Mouse (Mus musculus) mouse embryonic stem cell (cell line): ENCODE results near the gene Ublcp1.

Source experiments
- in situ Hi-C, 2 experiments: fragments of 300-500 bp; cut with MboI; formaldehyde crosslinking; loops; 1 replicate in 1 of 2; 3 replicates in 1 of 2; pipeline ENCODE4 v1.14.3; 2019 to 2020; ENCODE audit warnings: low sequenced_read_pairs in 2 of 2, low pct_unique_long_range_greater_than_20kb in 1 of 2, mixed read lengths in 1 of 2; ENCODE audit not compliant: unreplicated experiment in 1 of 2

The Ublcp1 gene

DNA sequence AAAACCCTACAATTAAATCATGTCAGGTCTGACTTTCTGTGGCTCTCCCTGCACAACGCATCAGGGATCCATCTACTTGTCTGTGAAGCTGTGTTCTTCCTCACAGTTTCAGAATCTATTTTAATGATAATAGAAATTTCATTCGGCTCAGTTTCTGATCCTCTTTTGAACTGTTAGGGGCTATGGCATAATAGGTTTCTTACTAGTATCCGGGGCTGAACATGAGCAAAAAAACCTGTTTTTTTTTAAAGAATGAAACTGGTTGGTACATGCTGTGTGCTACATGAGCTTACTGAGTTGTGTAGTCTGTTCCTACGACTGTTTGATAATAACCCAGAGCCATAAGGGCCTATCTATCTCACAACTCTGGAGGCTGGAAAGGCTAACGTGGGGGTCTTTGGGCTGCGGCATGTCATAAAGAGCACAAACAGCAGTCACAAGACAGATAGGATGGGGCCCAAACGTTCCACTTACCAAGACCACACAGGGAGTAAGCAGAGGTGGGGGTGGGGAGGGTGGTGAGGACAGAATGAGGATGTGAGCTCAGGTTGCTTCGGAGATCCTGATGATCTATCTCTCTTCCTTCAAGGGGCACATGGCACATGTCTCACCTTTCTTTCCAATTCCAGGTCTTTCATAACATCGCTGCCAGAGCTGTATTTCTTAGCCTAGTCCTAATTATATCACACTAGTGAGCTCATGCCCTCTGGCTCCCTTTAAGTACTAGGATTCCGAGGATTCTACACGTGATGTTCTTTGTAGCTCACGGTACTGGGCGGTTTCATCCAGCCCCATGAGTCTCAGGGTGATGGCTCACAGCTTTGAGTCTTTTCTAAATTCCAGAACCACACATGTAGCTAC lies 28.3 kb upstream of the Ublcp1 start:
- in situ Hi-C loops: no loop called here

DNA sequence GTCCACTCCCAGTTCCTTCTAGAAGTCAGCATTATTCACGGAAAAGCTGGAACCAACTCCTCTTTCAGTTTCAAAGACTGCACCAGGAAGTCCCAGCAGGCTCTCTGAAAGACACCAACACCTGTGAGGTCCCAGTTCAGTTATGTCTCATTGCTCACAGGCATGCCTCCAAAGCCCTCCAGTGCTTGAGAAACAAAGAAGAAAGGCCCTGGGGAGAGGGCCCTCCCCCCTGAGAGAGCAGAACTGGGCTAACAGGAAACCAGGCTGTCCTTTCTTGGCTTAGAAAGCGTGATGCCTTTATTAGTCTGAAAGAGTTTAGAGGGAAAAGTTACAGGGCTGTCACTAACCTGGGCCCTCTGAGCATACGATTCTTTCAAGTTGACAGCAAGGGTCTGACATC lies 25.9 kb upstream of the Ublcp1 start:
- in situ Hi-C loops: no loop called here

DNA sequence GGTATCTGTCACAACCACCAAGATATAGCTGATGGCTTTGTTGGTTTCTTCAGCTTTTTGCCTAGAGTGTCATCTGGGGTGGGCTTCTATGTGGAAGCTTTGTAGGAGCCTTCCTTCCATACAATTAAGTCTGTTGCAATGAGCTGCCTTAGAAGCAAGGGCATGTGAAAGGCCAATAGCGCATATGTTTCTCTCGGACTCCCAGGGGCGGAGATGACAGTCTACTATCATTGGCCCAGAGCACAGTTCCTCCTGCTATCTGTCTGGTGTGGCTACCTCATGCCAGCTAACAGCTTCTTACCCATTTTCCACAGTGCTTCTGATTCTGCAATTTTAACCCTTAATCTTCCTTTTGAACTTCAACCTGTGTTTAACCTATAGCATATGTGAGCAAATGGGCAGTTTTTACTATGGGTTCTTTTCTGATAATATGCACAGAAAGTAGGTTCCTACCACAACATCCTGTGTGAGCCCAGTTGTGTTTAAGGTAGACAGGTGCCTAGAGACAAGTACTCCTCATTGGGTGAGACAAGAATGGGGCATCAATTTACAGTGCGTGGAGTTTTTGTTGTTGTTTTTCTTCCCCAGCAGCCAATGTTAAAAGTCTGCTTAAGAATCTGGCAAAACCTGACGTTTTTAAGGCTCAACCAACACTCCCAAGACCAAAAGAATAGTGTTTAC lies 24.5 kb upstream of the Ublcp1 start:
- in situ Hi-C loops: no loop called here

DNA sequence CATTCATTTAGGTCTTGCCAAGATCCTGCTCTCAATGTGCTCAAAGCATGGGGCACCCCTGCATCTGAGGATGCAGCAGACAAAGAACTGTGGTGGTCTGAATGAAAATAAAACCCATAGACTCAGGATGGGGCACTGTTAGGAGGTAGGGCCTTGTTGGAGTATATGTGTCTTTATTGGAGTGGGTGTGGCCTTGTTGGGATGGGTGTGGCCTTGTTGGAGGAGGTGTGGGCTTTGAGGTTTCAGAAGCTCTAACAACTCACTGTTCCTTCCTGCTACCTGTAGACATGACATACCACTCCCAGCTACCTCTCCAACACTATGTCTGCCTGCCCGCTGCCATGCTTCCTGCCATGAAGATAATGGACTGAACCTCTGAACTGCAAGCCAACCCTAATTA lies 18.8 kb upstream of the Ublcp1 start:
- in situ Hi-C loops: no loop called here

DNA sequence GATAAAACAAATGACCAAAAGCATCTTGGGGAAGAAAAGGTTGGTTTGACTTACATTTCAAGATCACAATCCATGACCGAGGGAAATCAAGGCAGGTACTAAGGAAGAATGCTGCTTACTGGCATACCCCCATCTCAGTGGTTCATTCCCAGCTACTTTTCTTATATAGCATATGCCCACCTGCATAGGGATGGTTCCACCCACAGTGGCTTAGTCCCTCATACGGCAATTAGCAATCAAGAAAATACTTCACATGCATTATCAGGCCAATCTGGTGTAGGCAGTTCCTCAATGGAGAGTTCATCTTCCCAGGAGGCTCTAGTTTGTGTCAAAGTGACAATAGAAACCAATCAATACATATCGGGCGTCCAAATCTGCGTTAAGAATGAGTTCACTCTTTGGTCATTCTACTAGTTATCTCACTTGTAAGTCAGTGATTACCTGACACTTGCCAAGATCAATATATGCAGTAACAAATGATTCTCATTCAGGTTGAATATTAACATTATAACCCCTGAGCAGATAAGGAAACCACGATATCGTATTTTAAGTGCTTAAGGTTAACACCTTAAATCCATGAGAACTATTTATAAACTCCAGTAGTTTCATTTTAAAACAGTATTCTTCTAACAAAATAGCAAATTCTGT lies 14.9 kb upstream of the Ublcp1 start:
- in situ Hi-C loops: no loop called here

DNA sequence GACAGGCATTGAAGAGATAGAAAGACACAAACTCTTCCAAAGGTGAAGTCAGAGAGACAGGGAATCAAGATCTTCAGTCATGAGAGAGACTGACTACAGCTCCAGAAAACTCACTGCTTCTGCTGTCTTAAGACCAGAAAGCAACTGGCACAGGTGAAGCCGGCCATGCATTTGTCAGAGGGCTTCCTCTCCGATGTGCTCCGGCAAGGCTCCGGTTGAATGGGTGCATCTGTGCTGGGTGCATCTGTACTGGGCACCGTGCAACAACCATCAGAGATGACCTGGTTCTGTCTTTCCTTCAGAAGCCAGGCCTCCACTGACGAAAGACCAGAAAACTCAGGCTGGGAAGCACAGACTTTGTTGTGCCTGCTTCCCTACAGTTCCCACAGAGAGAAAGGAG lies 9.9 kb upstream of the Ublcp1 start:
- in situ Hi-C loops: no loop called here

DNA sequence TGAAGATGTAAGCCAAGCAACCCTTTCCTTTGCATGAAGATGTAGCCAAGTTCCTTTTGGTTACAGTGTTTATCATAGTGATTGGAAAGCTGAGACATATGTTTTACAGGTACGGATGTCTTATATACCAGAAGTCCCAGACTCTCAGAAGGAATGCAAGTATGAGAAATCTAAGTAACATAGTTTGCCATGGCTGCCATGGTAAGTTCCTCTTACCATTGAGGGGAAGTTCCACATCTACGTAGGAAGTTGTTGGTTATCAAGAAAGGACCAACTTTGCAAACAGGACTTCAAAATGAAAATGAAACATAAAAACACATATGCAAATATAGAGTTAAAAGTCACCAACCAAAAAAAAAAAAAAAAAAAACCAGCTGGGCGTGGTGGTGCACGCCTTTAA lies 8.1 kb upstream of the Ublcp1 start:
- in situ Hi-C loops: no loop called here

DNA sequence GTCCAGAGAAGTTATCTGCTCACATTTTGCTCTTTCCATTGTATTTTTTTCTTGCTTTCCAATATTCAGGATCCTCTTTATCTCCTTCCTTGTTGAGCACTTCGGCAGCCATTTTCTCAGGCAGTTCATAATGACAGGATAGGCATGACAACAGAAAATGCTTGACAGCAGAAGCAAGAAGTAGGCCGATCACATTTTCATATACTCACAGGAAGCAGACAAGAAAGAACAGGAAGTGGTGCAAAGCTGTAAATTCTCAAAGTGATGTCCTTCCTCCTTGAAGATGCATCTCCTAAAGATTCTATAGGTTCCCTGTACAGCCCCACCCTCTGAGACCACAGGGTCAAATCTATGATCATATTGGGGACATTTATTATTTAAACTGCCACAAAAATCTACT lies 6.1 kb upstream of the Ublcp1 start:
- in situ Hi-C loops: no loop called here

DNA sequence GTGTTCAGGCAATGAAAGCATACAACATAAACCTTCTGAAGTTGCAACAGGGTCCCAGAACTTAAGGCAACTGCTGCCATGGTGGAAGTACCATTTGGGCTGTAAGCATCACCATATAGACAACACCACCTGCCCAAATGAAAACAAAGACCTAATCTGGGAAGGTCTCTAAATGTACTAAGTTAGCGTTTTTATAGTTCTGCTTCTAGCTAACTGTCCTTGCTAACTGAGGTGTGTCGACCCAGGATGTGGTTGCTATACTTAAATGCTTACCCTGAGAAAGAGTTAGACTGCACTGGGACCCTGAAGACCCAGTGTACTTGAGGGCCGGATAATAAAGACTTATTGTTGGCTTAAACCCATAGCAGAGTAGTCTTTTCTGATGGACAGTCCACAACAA lies 5.2 kb upstream of the Ublcp1 start:
- in situ Hi-C loops: no loop called here

DNA sequence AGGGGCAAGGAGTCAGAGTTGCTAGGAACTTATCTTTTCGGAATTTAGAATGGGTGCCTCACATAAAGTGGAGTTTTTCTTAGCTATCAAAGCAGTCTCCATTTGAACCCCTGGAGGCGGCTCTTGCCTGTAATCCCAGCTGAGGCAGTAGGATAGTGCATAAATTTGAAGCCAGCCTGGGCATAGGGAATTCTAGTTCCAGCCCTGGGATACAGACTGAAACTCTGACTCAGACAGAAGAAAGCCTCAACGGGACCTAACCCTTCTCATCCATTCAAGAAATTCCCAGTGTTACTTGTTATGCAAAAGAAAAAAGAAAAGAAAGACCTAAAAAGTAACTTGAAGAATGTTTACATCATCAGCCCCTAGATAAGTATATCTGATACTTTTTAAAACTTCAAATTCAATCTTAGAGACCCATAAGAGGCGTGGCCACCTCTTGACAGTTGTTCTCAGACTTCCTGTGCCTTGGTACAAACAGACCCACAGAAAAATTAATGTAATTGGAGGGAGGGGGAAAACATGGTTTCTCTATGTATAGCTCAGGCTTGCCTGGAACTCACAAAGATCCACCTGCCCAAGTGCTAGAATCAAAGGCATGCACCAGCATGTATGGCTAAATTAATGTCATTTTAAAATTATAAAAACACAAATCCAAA lies 1.2 kb upstream of the Ublcp1 start:
- in situ Hi-C loops: loop anchor here in 1 of 2 experiments (25.0 kb wide), 1 partner anchor 709 kb away; no protein-coding TSS in a partner anchor

DNA sequence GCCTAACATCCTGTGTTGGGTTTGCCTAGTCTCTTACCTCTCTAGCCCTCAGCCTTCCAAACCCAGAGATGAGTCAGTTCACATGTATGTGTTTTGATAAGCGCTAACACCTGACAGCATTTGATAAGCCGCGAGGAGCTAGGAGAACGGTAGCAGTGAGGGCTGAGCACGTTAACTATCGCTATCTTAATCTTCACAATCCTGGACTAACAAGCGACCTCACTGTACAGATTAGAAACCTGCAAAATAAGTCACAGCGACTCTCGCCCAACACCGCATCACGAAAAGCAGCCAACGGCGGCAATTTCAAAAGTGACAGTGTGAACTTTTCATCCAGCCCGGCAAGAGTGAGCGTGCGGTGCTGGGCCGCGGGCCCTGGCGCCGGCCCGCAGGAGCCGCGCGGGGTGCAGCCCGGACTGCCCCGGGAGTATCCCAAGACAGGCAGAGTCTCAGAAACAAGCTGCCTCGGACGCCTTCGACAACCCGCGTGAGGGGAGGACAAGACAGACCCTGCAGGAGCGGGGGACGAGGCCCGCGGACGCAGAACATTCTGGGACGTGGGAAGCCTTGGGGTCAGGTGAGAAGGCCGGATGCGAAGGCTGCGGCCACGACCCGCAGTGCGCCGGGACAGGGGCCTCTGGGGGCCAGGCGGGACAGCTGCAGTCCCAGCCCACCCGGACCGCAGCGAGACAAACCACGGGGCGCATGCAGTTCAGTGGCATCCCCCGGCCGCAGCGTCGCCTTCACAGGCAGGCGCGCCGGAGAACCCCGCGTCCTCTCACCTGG lies 459 bp downstream of the Ublcp1 start:
- in situ Hi-C loops: loop anchor here in 1 of 2 experiments (25.0 kb wide), 1 partner anchor 708 kb away; no protein-coding TSS in a partner anchor

DNA sequence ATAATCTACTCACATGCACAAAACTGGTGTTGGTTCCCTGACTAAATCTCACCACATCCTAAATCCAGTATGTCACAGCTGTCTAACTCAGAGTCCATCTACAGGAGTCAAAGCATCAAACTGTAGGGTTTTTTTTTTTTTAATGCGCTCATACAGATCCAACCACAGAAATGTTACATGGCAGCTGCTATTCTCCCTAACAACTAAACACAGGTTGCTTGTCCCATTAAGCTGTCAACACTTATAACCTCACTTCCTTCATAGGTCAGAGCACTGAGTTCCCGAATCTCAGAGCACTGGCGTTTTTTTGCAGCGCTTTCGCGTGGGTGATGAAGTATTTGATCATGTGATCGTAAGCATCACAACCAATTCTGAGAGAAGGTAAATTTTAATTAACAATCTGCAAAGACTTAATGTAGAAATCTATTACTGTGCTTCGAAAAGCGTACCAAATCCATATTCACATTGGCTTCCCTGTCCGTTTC lies 1.9 kb downstream of the Ublcp1 start:
- in situ Hi-C loops: loop anchor here in 1 of 2 experiments (25.0 kb wide), 1 partner anchor 706 kb away; no protein-coding TSS in a partner anchor

DNA sequence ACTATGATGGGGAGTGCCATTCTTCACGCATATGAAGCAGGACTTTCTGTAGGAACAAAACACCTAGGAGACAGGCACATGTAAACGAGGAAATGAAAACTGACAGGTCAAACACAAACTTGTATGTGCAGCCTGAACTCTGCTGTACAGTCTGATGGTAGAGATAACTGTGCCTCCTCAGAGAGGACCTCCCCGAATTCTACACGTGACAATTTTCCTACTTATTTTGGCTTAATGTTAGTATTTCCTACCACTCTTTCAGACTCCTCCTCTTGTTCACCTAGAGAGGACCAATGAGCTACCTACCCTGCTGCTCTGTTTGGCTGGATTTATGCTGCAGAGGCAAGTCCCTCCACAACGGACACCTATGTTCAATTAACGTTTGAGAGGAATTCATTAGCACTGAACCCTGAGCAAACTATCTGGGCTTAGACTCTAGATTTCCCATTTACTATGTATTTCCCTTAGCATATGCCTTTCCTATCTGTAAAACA lies 3.3 kb downstream of the Ublcp1 start:
- in situ Hi-C loops: loop anchor here in 1 of 2 experiments (25.0 kb wide), 1 partner anchor 705 kb away; no protein-coding TSS in a partner anchor

DNA sequence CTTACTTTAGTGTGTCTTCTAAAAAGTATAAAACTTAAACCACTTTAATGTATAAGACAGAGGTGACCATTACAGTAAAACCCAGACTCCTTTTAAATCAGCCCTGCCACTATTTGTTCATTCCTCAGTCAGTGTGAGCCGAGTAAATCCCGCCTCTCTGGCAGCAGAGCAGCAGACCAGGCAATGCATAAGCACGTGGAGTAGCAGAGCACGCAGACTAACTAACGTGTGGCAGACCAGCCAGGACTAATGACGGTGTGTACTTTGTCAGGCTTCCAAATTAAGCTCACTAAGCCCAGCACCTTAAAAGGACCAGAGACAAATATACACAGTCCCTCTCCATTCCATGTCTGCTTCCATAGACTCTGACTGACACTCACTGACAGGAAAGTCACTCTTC lies 8.8 kb downstream of the Ublcp1 start:
- in situ Hi-C loops: loop anchor here in 1 of 2 experiments (25.0 kb wide), 1 partner anchor 699 kb away; no protein-coding TSS in a partner anchor

DNA sequence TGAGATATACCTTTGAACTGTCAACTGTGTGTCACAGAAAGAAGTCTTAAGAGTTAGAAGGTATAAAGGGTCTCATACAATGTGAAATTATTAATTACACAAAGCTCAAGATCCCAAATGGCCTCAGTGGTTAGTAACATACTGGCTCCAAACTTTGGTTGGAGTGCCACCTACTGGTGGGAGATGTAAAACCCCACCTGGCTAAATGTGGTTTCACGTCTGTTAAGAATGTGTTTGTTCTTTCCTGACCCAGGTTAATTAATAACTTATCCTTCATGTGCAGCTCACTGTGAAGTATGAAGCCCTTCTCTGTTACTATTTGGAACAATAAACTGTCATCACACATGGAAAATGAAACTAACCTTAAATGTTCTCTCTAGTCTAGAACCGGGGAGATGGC lies 16.9 kb downstream of the Ublcp1 start:
- in situ Hi-C loops: loop anchor here in 1 of 2 experiments (25.0 kb wide), 1 partner anchor 691 kb away; no protein-coding TSS in a partner anchor

DNA sequence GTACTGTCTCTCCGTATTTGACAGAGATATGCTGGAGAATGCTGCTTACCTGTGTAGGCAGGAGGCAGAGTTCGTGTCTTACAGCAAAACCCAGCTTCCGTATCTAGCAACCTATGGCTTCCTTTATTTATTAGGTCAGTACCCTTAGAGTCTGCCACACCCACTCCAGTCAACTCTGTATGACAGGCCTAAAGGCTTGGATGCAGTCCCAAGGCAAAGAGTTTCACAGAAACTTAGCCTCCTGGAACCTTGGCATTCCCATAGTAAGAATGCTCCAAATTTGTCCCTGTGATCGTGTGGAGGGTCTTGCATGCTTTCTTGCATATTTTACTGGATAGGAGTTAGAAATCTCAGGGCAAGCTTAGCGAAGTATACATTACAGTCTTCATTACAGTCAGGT lies 18.3 kb downstream of the Ublcp1 start:
- in situ Hi-C loops: loop anchor here in 1 of 2 experiments (25.0 kb wide), 1 partner anchor 690 kb away; no protein-coding TSS in a partner anchor

DNA sequence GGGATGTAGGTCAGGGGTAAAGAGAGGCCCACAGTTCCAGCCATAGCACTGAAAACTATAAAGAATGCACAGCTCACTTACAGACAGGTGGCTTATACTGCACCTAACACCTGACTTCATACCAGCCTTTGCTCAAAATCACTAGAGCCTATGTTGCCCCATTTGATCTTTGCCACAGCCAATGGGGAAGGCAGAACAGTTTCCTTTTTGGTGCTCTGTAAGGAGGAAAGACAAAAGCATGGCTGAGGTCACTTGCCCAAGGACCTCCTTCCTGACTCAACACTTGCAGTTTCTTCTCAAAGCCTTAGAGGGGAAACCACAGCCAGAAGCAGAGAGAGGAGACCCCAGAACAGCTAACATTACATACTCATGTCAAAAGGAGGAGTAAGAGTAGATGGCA lies 19.3 kb downstream of the Ublcp1 start:
- in situ Hi-C loops: loop anchor here in 1 of 2 experiments (25.0 kb wide), 1 partner anchor 689 kb away; no protein-coding TSS in a partner anchor
